Mouse (Mus musculus) liver, adult 2 months (tissue): ENCODE data around the gene Gm49318. TPM values are rescaled to one million over a fixed set of nuclear protein-coding genes. Genes with fewer than 3 reads are reported as not detected.
A peak's percentile ranks its signal among the peaks of the same experiment; 100 is the strongest.
"Not testable (repeated sequence)": the region's sequence is repeated elsewhere in the genome, so short reads cannot be mapped to it uniquely, and the experiment has no call there.

Experiments used
- DNase-seq: peaks from one replicate; pipeline ENCODE4 v3.0.0-alpha.2; 2011; ENCODE audit warnings: low read depth, low spot score; ENCODE audit errors: extremely low read depth
- H3K27ac ChIP-seq: fragments of 200-500 bp; replicated peaks from 2 replicates; pipeline ENCODE4 v1.5.1; 2012; ENCODE audit warnings: low read depth, mild to moderate bottlenecking, control low read depth, inconsistent platforms, low read length; ENCODE audit not compliant: insufficient read depth
- H3K27me3 ChIP-seq: fragments of 200-500 bp; 2 replicates; pipeline ENCODE4 v1.6.1; 2012; ENCODE audit warnings: mild to moderate bottlenecking, moderate library complexity, low read length, inconsistent platforms; ENCODE audit not compliant: control insufficient read depth, insufficient read depth
- H3K36me3 ChIP-seq: fragments of 200-500 bp; 2 replicates; pipeline ENCODE4 v1.6.1; 2012; ENCODE audit warnings: low read length, inconsistent platforms; ENCODE audit not compliant: control insufficient read depth, insufficient read depth
- H3K4me1 ChIP-seq: fragments of 200-500 bp; 2 replicates; pipeline ENCODE4 v1.6.1; 2011; ENCODE audit warnings: low read length; ENCODE audit not compliant: control insufficient read depth, insufficient read depth
- H3K4me3 ChIP-seq: fragments of 200-500 bp; 2 replicates; pipeline ENCODE4 v1.5.1; 2011; ENCODE audit warnings: low read depth, mild to moderate bottlenecking, control low read depth, low read length, moderate library complexity; ENCODE audit not compliant: insufficient read depth
- H3K79me2 ChIP-seq: fragments of 200-500 bp; 2 replicates; pipeline ENCODE4 v1.6.1; 2012; ENCODE audit warnings: inconsistent platforms, mild to moderate bottlenecking, low read length, moderate library complexity; ENCODE audit not compliant: control insufficient read depth, insufficient read depth
- H3K9ac ChIP-seq: fragments of 200-500 bp; 2 replicates; pipeline ENCODE4 v1.6.1; 2012; ENCODE audit warnings: low read depth, mild to moderate bottlenecking, control low read depth, inconsistent platforms, low read length
- CTCF ChIP-seq: fragments of 200-500 bp; IDR thresholded peaks from 2 replicates; pipeline ENCODE4 v1.5.1; 2011; ENCODE audit warnings: low read depth, low read length, control low read depth
- POLR2A ChIP-seq: fragments of 200-500 bp; IDR thresholded peaks from 2 replicates; pipeline ENCODE4 v1.6.1; 2011; ENCODE audit warnings: low read length, control low read depth; ENCODE audit not compliant: insufficient read depth; ENCODE audit errors: extremely low read depth
- WGBS: fragments of 180-500 bp; shearing (Covaris S2); methylation state at CpG from one replicate; pipeline ENCODE4 v1.1.7; 2018; 5-methylcytosine and 5-hydroxymethylcytosine counted together
- polyA plus RNA-seq: library from polyadenylated mRNA; depleted of rRNA; stranded (reverse); fragments of >200 nt; gene quantifications from 2 replicates; pipeline ENCODE4 v1.2.3, GENCODE M21; 2012
- total RNA-seq: library from RNA; depleted of rRNA; stranded (reverse); fragments of >200 nt; gene quantifications from 2 replicates; pipeline ENCODE4 v1.2.3, GENCODE M21; 2014

Gene Gm49318
- total and polyA plus RNA-seq, 2 experiments = not detected

DNA sequence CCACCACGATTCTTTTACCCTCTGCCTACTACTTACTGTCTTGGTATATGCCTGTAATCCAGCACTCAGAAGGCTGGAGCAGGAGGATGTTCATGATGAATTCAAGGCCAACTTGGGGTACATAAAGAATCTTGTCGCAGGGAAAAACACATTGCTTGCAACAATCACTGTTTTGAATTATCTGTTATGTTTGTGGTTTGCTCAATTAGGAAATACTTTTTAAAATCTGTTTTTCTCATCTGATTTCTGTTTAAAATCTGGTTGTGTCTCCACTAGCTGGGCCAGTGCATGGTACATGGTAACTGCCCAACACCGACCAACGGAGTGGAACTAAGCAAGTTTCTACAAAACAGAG lies 13.6 kb upstream of the Gm49318 start:
- DNase-seq = no peak
- Histone ChIP-seq H3K4me1 (peaks cover 4% of the 10 kb centered on the region; the same call in 1 of the 2 replicates), H3K27ac (peak overlapping the region; percentile 74), H3K4me3 (peak overlapping the region; percentile 87), H3K36me3 (peaks cover 5% of the 10 kb centered on the region; the same call in 1 of the 2 replicates), H3K27me3 (no peaks in the 10 kb centered on the region), H3K79me2 (no peaks in the 10 kb centered on the region; the same call in 1 of the 2 replicates), H3K9ac (peak overlapping the region; percentile 66)
- TF ChIP-seq CTCF (no peak), POLR2A (no peak)
- WGBS = 24% methylated on average over 4 of the region's 4 CpGs

DNA sequence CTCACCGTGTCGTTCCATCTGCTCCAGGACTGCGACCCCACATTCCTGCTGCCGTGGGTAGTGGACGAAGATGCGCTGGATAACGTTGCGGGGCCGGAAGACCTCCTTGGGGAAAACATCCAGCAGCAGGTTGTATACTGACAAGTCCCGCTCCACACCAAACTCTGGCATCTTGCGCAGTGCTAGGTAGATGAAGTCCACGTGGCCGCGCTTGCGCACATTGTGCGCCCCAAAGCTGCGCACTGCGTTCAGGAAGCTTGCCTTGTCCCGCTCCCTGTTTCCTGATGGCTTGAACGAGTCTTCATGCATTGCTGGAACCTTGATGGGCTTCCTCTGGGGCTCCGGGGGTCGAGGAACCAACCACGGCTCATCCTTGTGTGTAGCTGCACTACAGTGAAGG lies 5.2 kb upstream of the Gm49318 start:
- no peak overlapping the region for H3K9ac ChIP-seq
- H3K4me1 ChIP-seq = no peaks in the 10 kb centered on the region
- no peak for TF ChIP-seq CTCF
- no peak for TF ChIP-seq POLR2A
- no peak for DNase-seq
- H3K4me3 ChIP-seq = no peak overlapping the region
- H3K27me3 ChIP-seq = no peaks in the 10 kb centered on the region
- 97% methylated on average over 23 of the region's 23 CpGs for WGBS
- H3K36me3 ChIP-seq = peaks cover 2% of the 10 kb centered on the region; the same call in 1 of the 2 replicates
- H3K27ac ChIP-seq = no peak overlapping the region
- H3K79me2 ChIP-seq = no peaks in the 10 kb centered on the region

DNA sequence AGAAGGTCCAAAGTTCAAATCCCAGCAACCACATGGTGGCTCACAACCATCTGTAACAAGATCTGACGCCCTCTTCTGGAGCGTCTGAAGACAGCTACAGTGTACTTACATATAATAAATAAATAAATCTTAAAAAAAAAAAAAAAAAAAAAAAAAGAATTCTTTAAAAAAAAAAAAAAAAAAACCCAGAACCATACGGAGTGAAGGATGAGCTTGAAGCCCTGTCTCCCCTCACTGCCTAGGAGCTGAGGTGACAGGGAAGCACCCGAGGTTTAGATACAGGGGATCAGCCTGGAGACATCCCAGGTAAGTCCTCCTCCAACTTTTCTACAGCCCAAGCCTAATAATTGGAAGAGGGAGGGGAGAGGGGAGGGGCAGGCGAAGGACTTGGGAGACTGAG lies 4.7 kb upstream of the Gm49318 start:
- H3K79me2 ChIP-seq, H3K4me1 ChIP-seq, H3K27me3 ChIP-seq, H3K27ac ChIP-seq, H3K9ac ChIP-seq, DNase-seq, H3K4me3 ChIP-seq, H3K36me3 ChIP-seq: not testable (repeated sequence)
- 81% methylated on average over 5 of the region's 5 CpGs for WGBS

DNA sequence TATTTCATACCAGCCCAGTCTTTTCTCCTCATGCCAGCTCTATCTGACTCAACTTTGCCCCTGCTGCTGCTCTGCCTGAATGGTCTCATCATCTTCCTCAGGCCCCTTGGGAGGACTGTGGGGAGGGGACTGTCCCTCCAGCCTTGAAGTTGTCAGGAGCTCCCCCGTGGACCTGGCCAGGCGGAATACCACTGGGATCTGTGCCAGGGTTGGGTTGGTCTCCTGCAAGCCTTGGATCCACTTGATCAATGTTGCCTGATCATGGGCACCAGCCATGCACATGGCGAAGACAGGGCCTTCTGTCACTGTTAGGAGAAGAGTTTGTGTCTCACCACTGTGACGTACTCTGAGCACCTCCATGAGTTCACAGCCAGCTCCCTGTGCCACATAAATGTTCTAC lies 1.2 kb upstream of the Gm49318 start:
- DNase-seq = no peak
- WGBS = 88% methylated on average over 4 of the region's 4 CpGs

DNA sequence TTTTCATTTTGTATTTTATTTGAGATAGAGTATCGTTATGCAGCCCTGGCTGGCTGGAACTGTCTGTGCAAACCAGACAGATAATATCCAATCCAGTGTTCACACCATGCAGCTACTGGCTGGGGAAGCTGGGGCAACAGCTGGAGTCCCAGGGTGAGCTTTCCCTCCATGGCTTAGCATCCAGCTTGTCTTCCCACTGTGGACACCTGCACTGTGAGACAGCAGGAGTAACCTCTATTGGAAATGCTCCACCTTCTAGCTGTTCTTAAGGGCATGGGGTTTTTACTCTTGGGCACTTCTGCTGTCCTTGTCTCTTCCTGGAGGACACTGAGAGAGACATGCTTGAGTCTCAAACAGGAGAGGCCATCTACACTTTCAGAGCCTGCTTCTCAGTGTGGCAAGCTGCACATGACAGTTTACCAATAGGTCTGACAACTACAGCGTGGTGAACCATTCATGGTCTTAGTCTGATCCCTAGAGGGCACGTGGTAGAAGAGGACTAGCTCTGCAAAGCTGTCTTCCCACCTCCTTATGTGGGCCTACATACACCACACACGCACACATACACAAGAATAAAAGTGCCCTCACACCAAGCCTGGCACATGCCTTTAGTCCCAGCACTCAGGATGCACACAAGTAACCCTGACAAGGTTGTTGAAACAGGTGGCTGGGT lies 1.0 kb downstream of the Gm49318 start:
- Histone ChIP-seq H3K36me3 (peaks cover 1% of the 10 kb centered on the region; the same call in 1 of the 2 replicates), H3K4me3 (no peak overlapping the region), H3K27ac (peak overlapping the region; percentile 41), H3K4me1 (peaks cover 7% of the 10 kb centered on the region), H3K9ac (peak overlapping the region; percentile 62), H3K79me2 (no peaks in the 10 kb centered on the region), H3K27me3 (no peaks in the 10 kb centered on the region)
- 57% methylated on average over 4 of the region's 4 CpGs for WGBS
- peak; percentile 33 for DNase-seq
- TF ChIP-seq POLR2A (no peak), CTCF (no peak)

More for the DNA sequence above, 1.2 kb upstream of the Gm49318 start:
- Histone ChIP-seq H3K27ac (no peak overlapping the region), H3K79me2 (no peaks in the 10 kb centered on the region), H3K27me3 (no peaks in the 10 kb centered on the region), H3K36me3 (no peaks in the 10 kb centered on the region; the same call in 1 of the 2 replicates), H3K4me1 (peaks cover 5% of the 10 kb centered on the region), H3K9ac (no peak overlapping the region), H3K4me3 (no peak overlapping the region)
- TF ChIP-seq CTCF (no peak), POLR2A (no peak)

DNA sequence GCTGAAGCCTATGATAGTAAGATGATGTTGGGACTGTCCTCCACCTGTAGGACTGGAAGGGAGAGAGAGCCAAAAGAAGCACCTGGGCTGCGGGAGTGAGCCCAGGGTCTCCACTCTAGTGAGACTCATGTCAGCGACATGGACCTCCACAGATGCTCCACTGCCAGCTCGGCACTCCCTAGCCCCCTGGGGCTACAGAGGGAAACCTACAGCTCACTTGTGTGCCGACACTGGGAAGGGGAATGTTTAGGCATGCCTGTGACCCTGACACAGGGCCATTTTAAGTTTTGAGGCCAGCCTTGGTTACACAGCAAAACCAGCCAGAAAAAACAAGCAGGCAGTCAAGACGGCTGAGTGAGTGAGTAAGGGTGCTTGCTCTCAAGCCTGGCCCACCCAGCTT lies 3.9 kb downstream of the Gm49318 start:
- Histone ChIP-seq H3K4me3 (no peak overlapping the region), H3K27ac (no peak overlapping the region), H3K27me3 (no peaks in the 10 kb centered on the region), H3K36me3 (peaks cover 4% of the 10 kb centered on the region; the same call in 1 of the 2 replicates), H3K9ac (no peak overlapping the region), H3K4me1 (peaks cover 7% of the 10 kb centered on the region), H3K79me2 (no peaks in the 10 kb centered on the region)
- 95% methylated on average over 5 of the region's 5 CpGs for WGBS
- no peak for DNase-seq
- TF ChIP-seq POLR2A = no peak
- TF ChIP-seq CTCF = no peak
